Mouse (Mus musculus): ENCODE data around the gene Pou3f3.

DNA sequence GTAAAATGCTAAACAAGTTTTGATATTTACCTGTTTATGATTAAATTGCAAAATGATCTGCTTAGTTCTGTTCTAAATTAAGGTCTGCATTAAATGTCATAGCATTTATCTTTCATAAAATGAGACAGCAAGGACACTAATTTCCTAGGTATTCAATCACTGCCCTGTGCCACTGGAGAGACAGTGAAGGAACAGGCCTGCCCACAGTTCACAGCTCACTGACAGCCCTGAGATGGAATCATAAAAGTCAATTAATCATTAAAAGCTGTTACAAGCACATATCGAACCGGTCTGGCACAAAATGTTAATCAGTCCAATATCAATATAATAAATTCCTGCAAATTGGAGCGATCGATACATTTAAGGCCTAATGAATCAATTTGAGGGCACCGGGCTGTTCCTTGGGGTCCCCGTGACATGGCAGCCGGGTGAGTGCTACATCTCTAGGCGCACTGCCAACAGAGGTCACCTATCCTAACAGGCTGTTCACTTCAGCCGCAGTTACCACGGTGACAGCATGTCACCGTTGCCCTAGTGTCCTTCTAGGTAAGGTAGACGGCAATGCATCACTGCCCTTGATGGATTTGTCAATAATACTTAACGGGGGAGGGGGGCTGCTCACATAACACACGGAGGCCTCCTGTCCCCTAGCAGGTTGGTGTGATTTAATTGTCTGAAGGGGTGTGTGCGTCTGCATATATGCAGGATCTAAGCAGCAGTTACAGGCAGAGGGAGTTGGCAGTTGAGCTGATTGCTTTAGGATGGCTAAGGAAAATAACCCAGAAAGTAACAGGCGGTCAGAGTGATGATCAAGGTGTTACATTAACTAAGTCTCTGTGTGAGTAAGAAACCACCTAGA is 46.0 kb downstream of the Pou3f3 start:
- TF ChIP-seq CTCF (IDR thresholded peaks at IDR 0.05; ENCODE audit: low read depth) (no peak), EP300 (IDR thresholded peaks at IDR 0.05; ENCODE audit: low read depth) (no peak)
